Mouse (Mus musculus) liver, adult 2 months (tissue): ENCODE results near the gene Rps24. TPM values are rescaled to one million over a fixed set of nuclear protein-coding genes. Genes with fewer than 3 reads are reported as not detected.

ENCODE experiments used
- DNase-seq: peaks from one replicate; pipeline ENCODE4 v3.0.0-alpha.2; 2011; ENCODE audit warnings: low read depth, low spot score; ENCODE audit errors: extremely low read depth
- H3K27ac ChIP-seq: fragments of 200-500 bp; replicated peaks from 2 replicates; pipeline ENCODE4 v1.5.1; 2012; ENCODE audit warnings: low read depth, mild to moderate bottlenecking, control low read depth, inconsistent platforms, low read length; ENCODE audit not compliant: insufficient read depth
- H3K27me3 ChIP-seq: fragments of 200-500 bp; 2 replicates; pipeline ENCODE4 v1.6.1; 2012; ENCODE audit warnings: mild to moderate bottlenecking, moderate library complexity, low read length, inconsistent platforms; ENCODE audit not compliant: control insufficient read depth, insufficient read depth
- H3K36me3 ChIP-seq: fragments of 200-500 bp; 2 replicates; pipeline ENCODE4 v1.6.1; 2012; ENCODE audit warnings: low read length, inconsistent platforms; ENCODE audit not compliant: control insufficient read depth, insufficient read depth
- H3K4me1 ChIP-seq: fragments of 200-500 bp; 2 replicates; pipeline ENCODE4 v1.6.1; 2011; ENCODE audit warnings: low read length; ENCODE audit not compliant: control insufficient read depth, insufficient read depth
- H3K4me3 ChIP-seq: fragments of 200-500 bp; 2 replicates; pipeline ENCODE4 v1.5.1; 2011; ENCODE audit warnings: low read depth, mild to moderate bottlenecking, control low read depth, low read length, moderate library complexity; ENCODE audit not compliant: insufficient read depth
- H3K79me2 ChIP-seq: fragments of 200-500 bp; 2 replicates; pipeline ENCODE4 v1.6.1; 2012; ENCODE audit warnings: inconsistent platforms, mild to moderate bottlenecking, low read length, moderate library complexity; ENCODE audit not compliant: control insufficient read depth, insufficient read depth
- H3K9ac ChIP-seq: fragments of 200-500 bp; 2 replicates; pipeline ENCODE4 v1.6.1; 2012; ENCODE audit warnings: low read depth, mild to moderate bottlenecking, control low read depth, inconsistent platforms, low read length
- CTCF ChIP-seq: fragments of 200-500 bp; IDR thresholded peaks from 2 replicates; pipeline ENCODE4 v1.5.1; 2011; ENCODE audit warnings: low read depth, low read length, control low read depth
- POLR2A ChIP-seq: fragments of 200-500 bp; IDR thresholded peaks from 2 replicates; pipeline ENCODE4 v1.6.1; 2011; ENCODE audit warnings: low read length, control low read depth; ENCODE audit not compliant: insufficient read depth; ENCODE audit errors: extremely low read depth
- WGBS: fragments of 180-500 bp; shearing (Covaris S2); methylation state at CpG from one replicate; pipeline ENCODE4 v1.1.7; 2018; 5-methylcytosine and 5-hydroxymethylcytosine counted together
- polyA plus RNA-seq: library from polyadenylated mRNA; depleted of rRNA; stranded (reverse); fragments of >200 nt; gene quantifications from 2 replicates; pipeline ENCODE4 v1.2.3, GENCODE M21; 2012
- total RNA-seq: library from RNA; depleted of rRNA; stranded (reverse); fragments of >200 nt; gene quantifications from 2 replicates; pipeline ENCODE4 v1.2.3, GENCODE M21; 2014

Rps24 gene
- total and polyA plus RNA-seq, 2 experiments: 206 to 876 TPM

- H3K27me3 ChIP-seq: no peaks in the 10 kb centered on the region
- under 1% methylated on average over 64 of the region's 64 CpGs for WGBS
- peak; percentile 89 for DNase-seq
- peaks cover 4% of the 10 kb centered on the region; the same call in 1 of the 2 replicates for H3K79me2 ChIP-seq
- peaks cover 11% of the 10 kb centered on the region for H3K4me1 ChIP-seq
- TF ChIP-seq POLR2A: peak; percentile 93
- no peak for TF ChIP-seq CTCF
- H3K4me3 ChIP-seq: peak overlapping the region; percentile 80
- peak overlapping the region; percentile 82 for H3K9ac ChIP-seq
- peak overlapping the region; percentile 57 for H3K27ac ChIP-seq
- H3K36me3 ChIP-seq: peaks cover 33% of the 10 kb centered on the region
Observed at GRCm38 (mm10) chr14:24490468-24491265, 3.7 kb downstream of the Rps24 start.

GRCm38 (mm10) chr14:24491266-24491981 lies 4.5 kb downstream of the Rps24 start:
- peak overlapping the region; percentile 37 for H3K27ac ChIP-seq
- 5% methylated on average over 11 of the region's 11 CpGs for WGBS

GRCm38 (mm10) chr14:24493256-24493655 lies 6.3 kb downstream of the Rps24 start:
- H3K27ac ChIP-seq: no peak overlapping the region
- peaks cover 58% of the 10 kb centered on the region for H3K36me3 ChIP-seq
- TF ChIP-seq POLR2A (no peak), CTCF (no peak)
- H3K4me1 ChIP-seq: peaks cover 7% of the 10 kb centered on the region; the same call in 1 of the 2 replicates
- no peaks in the 10 kb centered on the region for H3K27me3 ChIP-seq
- no peak overlapping the region for H3K4me3 ChIP-seq
- WGBS: 92% methylated on average over 9 of the region's 9 CpGs
- no peak overlapping the region for H3K9ac ChIP-seq
- DNase-seq: no peak
- no peaks in the 10 kb centered on the region; the same call in 1 of the 2 replicates for H3K79me2 ChIP-seq

More at GRCm38 (mm10) chr14:24491266-24491981, 4.5 kb downstream of the Rps24 start:
- peak overlapping the region; percentile 82 for H3K9ac ChIP-seq
- H3K4me3 ChIP-seq: peak overlapping the region; percentile 80
- H3K4me1 ChIP-seq: peaks cover 7% of the 10 kb centered on the region; the same call in 1 of the 2 replicates
- TF ChIP-seq POLR2A (no peak), CTCF (no peak)
- no peaks in the 10 kb centered on the region for H3K27me3 ChIP-seq
- DNase-seq: peak; percentile 51
- no peaks in the 10 kb centered on the region; the same call in 1 of the 2 replicates for H3K79me2 ChIP-seq
- H3K36me3 ChIP-seq: peaks cover 40% of the 10 kb centered on the region

- DNase-seq: peak; percentile 13
- H3K4me1 ChIP-seq: peaks cover 3% of the 10 kb centered on the region; the same call in 1 of the 2 replicates
- TF ChIP-seq CTCF (no peak), POLR2A (no peak)
- 70% methylated on average over 1 of the region's 1 CpGs for WGBS
- no peak overlapping the region for H3K9ac ChIP-seq
- H3K4me3 ChIP-seq: no peak overlapping the region
- H3K27ac ChIP-seq: no peak overlapping the region
- H3K36me3 ChIP-seq: peaks cover 64% of the 10 kb centered on the region
- no peaks in the 10 kb centered on the region for H3K27me3 ChIP-seq
- no peaks in the 10 kb centered on the region; the same call in 1 of the 2 replicates for H3K79me2 ChIP-seq
Observed at GRCm38 (mm10) chr14:24496507-24496906, 9.6 kb downstream of the Rps24 start.

GRCm38 (mm10) chr14:24497443-24497842 lies 10.5 kb downstream of the Rps24 start:
- Histone ChIP-seq H3K9ac (no peak overlapping the region), H3K36me3 (peaks cover 59% of the 10 kb centered on the region), H3K79me2 (no peaks in the 10 kb centered on the region), H3K27ac (no peak overlapping the region), H3K4me1 (peaks cover under 1% of the 10 kb centered on the region; the same call in 1 of the 2 replicates), H3K4me3 (no peak overlapping the region), H3K27me3 (no peaks in the 10 kb centered on the region)
- WGBS: 91% methylated on average over 1 of the region's 1 CpGs
- TF ChIP-seq CTCF: no peak
- TF ChIP-seq POLR2A: no peak
- no peak for DNase-seq
